Mouse (Mus musculus) lung, adult 2 months (tissue): ENCODE measurements around the gene Vps18.

Source experiments
- CTCF ChIP-seq: fragments of 200-500 bp; IDR thresholded peaks from 2 replicates; pipeline ENCODE4 v1.5.1; 2011; ENCODE audit warnings: mild to moderate bottlenecking, low read length, control low read depth; ENCODE audit not compliant: insufficient read depth
- POLR2A ChIP-seq: fragments of 200-500 bp; IDR thresholded peaks from 2 replicates; pipeline ENCODE4 v1.6.1; 2011; ENCODE audit warnings: low read depth, mild to moderate bottlenecking, control low read depth, low read length, borderline replicate concordance; ENCODE audit errors: extremely low read depth

DNA sequence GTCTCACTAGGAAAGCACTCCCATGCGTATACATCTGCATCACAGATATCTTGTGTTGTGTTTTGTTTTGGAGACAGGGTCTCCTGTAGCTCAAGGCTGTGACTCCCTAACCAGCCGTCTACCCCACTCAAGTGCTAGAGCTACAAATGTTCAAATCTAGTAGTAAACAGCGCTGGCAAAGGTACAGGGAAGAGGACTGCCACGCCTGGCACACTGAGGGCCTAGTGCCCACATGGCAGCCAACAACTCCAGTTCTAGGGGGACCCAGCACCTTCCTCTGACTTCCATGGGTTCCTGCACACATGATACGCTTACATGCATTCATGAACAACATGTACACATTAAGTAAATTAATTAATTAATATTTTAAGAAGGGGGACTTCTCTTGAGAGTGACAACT lies 3.7 kb downstream of the Vps18 start:
- TF ChIP-seq CTCF = no peak
- no peak for TF ChIP-seq POLR2A
